Mouse (Mus musculus) thymus, postnatal 36 days (tissue): ENCODE data around the gene Acot11.
"Not testable (repeated sequence)": the region's sequence is repeated elsewhere in the genome, so short reads cannot be mapped to it uniquely, and the experiment has no call there.

ENCODE experiments used
- DNase-seq, 2 experiments: peaks; one replicate each; pipeline ENCODE4 v3.0.0; 2022; ENCODE audit warnings: mixed read lengths in 2 of 2

Acot11 gene

DNA sequence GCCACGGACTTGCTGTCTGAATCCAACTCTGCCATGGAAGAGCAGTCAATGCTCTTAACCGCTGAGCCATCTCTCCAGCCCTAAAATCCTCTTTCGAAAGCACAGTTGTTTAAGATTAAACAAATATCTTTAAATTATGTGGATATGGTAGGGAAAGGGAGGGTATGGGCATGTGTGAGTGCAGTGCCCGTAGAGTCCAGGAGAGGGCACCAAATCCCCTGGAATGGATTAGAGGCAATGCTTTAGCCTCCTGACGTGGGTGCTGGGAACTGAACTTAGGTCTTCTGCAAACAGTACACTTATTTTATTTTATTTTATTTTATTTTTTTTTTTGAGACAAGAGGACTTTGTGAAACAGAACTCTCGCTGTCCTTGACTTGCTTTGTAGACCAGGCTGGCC, 5.2 kb upstream of the Acot11 start:
- peak; percentile 41 to 44 for DNase-seq

DNA sequence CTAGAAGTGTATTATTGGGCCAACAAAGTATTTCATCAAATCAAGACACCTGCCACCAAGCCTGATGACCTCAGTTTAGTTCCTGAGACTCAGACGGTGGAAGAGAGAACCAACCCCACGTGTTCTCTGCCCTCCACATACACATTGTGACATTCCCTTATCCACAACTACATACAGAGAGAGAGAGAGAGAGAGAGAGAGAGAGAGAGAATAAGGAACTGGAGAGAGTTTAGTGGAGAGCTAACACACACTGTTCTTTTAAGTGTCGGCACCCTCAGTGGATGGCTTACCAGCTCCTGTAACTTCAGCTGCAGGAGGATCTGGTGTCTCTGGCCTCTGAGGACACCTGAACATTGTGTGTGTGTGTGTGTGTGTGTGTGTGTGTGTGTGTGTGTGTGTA, 2.5 kb upstream of the Acot11 start:
- no peak for DNase-seq

DNA sequence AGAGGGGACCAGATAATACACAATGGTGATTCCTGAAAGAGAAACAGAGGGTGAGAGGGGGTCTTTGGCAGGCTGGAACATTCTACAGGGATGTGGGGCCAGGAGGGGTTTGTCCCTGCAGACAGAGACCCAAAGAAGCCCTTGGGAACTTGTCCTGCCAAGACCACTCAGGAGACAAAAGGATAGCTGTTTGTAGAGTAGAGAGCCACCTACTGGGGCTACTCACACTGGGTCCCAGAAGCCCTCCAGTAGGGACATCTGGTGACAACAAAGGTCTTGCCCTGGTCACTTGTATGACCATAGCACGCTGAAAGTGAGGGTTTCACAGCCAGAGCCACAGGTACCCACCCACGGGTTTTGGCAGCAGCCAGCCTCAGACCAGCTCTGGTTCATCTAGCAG, 1.1 kb upstream of the Acot11 start:
- DNase-seq, result no peak

DNA sequence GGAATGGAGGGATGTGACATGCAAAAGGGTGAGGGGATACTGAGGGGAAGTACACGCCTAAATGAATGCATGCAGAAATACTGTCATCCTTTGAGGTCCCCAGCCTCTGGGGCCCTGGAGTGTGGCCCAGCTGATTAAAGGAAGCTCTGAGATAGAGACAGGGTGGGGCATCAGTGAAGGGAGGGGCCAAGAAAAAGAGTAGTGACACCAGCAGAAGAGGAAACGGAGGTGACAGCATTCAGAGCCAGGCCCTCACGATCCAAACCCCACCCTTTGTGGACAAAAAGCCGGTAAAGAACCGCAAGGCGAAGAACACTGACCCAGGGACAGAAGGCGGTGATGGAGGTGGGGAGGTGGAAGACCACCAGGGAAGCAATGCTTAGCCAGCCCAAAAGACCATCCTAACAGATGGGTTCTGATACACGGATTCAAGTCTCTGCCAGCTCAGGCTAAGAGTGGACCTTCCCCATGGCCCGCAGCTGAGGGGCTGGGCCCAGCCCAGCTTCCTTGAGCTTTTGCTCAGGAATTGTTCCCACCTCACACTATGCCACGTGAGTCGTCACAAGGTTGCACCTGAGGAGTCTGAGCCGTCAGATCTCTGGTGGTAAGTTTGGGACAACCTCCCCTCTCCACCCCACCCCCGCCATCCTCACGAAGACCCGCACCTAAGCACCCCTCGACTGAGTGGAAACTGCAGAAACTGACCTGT, 443 bp downstream of the Acot11 start:
- peak; percentile 23 to 39 for DNase-seq

DNA sequence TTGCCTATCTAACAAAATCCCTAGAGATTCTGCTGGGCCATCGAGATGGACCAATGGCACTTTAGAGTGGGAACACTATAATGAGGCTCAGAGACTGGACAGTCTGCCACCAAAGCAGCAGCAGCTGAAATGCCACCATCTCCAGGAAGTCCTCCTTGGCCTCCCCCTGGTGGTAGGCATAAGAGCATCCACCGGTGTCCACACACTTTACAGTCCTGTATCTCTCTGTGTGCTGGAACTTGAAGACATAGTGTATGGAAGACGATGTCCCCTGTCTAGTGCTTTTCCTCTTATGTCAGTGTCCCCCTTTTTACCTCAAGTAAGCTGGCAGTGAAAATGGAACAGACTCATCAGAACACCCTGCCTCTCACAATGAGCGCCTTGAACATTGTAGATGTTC, 1.0 kb downstream of the Acot11 start:
- peak in 1 of 2 experiments; percentile 21 for DNase-seq

DNA sequence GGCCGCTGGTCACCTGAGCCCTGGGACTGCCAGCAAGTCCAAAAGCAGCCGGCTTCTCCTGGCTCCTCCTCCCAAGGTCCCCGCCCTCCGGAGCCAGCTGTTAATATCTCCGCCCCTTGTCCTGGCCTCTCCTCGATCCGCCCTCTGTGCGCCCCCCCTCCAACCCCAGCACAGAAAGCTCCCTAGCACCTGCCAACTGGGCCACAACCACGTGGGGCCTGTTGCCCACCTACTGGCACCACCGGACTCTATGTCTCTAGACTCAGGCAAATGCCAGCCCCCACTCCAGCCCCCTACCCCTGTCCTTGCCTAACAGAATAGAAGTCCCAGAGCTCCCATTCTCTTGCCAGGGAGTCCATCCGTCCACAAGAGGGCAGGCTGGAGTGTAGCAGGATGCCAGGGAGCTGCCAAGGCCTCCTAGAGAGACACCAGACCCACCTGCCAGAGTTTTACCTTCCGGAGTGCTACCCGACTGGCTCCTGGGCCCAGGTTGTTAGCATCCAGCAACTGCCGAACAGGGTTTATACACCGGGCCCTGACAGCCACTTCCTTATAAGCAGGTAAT, 4.9 kb downstream of the Acot11 start:
- peak; percentile 63 to 65 for DNase-seq

DNA sequence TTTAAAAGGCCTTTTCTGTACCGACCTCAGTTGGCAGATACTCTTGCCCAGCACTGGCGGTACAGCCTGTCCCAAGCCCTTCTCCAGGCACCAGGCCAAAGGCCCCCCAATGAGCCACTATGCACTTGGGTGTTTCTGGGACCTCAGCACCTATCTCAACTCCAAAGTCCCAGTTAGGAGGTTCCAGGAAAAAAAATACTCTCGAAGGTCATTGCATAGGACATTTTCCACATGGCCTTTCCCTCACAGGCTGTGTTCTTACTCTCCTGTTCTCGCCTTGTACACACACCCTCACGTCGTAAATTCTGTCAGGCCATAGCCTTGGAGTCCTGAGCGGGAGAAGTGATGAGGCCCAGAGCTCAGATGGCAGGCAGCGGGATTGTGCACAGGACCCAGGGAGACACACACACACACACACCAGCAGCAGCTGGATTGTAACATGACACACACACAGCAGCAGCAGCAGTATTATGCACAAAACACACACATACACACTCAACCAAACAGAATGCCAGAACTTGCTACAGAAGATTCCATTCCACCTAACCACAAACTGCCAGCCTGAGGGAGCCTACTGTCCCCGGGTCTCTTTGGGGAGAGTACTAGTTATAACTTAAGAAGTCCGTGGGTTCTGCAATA, 5.8 kb downstream of the Acot11 start:
- DNase-seq, result no peak

DNA sequence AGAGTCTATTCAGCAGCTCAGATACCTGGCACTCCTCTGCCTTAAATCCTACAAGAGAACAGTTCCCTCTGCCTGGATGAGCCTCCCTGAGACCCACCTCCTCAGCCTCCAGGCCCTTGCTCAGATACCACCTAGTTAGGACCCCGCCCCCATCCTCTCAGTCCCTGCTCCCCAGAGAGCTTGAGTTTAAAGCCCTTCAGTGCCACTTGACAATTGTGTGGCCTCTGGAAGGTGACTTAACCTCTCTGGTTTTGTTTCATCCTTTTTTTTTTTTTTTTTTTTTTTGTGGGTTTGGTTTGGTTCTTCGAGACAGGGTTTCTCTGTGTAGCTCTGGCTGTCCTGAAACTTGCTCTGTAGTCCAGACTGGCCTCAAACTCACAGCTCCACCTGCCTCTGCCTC, 9.5 kb downstream of the Acot11 start:
- no peak for DNase-seq

DNA sequence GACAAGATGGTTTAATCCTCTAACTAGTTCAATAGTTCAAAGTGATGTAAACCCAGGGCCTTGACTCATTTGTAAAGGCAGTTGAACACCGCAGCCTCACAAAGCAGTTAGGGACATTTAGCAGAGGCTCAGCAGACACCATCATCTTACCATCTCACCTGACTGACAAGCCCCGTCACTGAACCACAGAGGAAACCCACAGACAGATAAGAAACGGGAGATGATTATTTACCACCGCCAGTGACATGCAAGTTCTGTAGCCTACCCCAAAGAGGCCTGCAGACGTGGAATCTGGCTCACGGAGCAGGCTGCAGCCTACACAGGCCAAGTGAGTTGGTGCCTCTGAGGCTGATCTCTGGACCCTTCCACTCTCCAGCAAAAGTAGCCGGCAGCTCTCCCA, 10.6 kb downstream of the Acot11 start:
- peak; percentile 26 to 33 for DNase-seq

DNA sequence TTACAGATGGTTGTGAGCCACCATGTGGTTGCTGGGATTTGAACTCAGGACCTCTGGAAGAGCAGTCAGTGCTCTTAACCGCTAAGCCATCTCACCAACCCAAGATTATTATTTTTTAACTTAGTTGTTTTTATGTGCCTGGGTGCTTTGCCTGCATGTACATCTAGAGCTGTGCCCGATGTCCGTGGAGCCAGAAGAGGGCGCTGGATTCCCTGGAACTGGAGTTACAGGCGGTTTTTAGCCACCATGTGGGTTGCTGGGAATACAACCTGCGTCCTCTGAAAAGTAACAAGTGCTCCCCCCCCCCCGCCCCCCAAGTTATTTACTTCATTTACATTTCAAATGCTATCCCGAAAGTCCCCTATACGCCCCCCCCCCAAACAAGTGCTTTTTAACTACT, 11.0 kb downstream of the Acot11 start:
- DNase-seq, result not testable (repeated sequence)

DNA sequence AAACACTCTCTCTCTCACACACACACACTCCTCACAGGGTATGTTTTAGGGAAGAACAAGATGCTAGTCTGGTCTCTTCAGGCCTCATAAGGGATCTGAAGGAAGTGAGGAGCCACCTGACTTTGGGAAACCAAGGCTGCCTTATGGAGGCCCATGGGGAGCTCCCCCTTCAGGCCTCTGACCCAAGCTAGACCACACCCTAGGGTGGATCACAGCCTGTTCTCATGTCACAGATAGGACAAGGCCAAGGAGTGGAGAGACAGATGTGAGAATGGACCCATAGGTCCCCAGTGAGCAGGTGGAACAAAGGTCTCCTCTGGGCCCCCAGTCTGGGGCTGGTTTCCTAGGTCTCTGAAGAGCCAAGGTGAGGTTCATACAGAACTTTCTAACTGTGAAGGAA, 12.5 kb downstream of the Acot11 start:
- no peak for DNase-seq

DNA sequence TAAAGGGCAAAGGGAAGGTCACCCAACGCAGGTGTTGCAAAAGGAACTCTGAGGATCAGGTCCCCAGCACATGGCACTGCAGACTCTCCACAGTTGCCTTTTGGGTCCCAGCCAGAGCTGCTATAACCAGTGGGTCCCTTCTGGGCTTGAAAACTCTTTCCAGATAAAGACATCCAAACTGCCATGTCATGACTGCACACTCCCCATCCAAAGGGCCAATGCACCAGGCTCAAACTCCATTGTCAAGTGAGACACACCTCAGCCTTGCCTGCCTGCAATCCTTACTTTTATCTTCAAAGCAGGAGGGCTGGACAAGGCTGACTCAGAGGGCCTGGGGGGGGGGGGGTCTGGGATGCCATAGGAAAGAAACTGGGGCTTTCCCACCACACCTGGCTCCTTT, 13.9 kb downstream of the Acot11 start:
- DNase-seq, result no peak

DNA sequence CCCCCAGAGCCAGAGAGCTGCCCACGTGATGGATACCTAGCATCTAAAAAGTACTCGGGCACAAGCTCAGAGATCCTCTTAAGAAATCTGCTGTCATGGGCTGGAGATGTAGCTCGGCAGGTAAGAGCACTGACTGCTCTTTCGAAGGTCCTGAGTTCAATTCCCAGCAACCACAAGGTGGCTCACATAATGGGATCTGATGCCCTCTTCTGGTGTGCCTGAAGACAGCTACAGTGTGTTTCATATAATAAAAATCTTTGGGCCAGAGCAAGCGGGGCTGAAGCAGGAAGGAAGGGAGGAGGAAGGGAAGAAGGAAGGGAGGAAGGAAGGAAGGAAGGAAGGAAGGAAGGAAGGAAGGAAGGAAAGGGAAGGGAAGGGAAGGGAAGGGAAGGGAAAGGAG, 14.6 kb downstream of the Acot11 start:
- not testable (repeated sequence) for DNase-seq

DNA sequence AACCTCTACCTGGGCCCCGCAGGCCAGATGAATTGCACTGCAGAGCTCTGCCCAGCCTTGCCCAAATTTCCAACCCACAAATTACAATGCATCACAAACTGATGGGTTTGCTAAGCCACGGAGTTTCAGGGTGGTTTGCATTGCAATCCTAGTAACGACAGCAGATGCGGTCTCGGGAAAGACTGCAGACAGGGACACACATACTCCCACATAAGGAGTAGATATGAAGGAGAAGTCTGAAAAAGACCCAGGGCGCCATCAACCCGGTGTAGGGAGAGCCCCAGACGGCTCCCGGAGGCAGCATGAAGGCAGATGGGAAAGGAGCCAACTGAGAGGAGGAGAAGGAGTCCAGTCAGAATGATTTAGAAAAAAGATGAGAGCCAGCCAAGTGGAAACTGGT, 15.1 kb downstream of the Acot11 start:
- DNase-seq, result no peak

DNA sequence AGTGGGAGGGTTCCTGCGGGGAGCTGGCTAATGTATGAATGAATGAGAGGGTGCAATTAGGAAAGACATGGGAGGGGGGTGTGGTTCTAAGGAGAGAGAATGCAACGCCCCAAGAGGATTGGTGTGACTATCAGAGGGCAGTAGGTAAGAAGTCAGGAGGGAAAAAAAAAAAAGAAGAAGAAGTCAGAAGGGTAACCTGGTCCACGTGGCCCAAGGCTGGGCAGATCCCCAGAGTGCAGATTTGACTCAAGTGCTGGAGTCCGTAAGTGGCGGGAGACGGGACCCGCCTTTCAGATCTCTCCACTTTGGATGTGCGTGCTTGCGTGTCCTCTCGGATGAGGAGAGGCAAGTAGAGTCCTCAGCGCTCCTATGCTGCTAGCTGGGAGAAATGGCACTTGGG, 16.2 kb downstream of the Acot11 start:
- DNase-seq, result no peak

DNA sequence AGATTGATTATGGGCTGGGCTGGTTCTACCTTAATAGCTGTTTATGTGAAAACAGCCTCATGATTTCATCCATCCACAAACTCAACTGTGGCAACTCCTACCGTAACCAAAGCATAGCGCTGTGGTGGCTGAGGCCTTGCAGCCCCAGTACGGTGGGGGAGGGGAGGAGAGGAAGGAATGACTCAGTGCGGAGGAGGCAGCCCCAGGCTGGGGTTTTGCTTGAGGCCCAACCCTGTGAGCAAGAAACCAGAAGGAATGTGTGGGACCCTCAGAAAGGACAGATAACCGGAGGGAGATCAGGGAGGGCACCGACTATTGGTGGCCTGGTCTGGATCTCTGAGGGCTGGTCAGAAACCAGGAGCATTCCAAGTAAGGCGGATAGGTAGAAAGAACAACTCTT, 17.0 kb downstream of the Acot11 start:
- peak; percentile 37 to 56 for DNase-seq

DNA sequence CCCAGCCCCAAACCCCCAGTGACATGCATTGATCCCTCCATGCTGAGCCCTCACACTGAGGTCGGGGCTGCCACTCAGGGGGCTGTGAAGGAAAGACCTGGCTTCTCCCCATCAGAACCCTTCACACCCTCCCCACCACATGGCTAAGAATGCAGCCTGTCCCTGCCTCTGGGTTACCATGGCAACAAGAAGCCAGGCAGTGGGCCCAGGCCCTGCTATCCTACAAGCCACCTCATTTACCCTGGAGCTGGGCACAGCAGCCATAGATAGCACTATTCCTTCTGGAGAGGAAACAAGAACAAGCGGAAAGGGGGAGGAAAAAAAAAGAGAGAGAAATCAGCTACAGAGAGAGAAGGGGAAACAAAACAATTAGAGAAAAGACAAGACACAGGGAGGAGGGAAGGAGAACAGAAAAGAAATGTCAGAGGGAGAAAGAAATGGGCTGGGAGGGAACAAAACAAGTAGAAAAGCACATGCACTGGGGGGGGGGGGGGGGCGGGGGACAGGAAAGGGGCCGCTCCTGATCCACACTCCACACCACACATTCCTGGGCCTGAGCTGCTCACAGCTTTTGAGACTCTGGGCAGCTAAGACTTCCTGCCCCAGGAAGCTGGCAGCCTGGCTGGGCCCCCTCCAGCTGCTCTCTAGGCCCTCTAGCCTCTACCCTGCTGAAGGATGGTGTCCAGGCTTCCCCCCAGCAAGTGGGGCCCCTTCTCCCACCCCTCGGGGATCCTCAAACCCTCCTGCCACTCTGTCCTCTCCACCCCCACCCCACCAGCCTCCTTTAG, 18.9 kb downstream of the Acot11 start:
- no peak for DNase-seq

DNA sequence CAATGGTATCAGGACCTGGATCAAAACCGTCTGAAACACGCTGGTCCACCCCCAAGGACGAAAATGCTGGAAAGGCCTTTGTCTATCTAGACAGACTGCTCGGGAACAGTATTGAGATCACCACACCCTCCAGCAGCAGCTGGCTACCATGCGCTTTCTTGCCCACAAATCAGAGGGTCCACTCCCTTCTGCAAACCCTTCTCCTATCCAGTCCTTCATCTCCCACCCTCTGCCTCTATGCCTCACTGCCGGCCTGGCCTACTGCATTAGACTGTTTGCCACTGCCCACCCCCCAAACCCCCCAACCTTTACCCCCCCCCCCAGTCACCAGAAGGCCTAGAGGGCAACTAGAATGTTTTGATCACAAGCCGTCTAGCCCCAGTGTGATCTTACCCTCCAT, 19.5 kb downstream of the Acot11 start:
- no peak for DNase-seq

DNA sequence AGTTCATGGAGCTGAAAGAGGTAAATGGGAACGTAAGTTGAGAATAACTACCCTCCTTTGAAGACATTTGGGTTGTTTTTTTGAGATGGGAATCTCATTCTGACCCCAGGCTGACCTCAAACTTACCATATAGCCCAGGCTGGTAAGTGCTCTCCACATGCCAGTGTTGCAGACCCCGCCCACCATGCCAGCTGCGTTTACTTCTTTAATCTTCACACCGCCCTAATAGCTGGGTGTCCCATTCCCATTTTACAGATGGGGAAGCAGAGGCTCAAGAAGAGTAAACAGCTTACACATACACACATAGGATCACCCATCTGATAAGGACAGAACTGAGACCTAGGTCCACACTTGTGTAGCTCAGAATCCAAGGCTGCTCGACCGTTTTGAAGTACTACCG, 20.0 kb downstream of the Acot11 start:
- no peak for DNase-seq

DNA sequence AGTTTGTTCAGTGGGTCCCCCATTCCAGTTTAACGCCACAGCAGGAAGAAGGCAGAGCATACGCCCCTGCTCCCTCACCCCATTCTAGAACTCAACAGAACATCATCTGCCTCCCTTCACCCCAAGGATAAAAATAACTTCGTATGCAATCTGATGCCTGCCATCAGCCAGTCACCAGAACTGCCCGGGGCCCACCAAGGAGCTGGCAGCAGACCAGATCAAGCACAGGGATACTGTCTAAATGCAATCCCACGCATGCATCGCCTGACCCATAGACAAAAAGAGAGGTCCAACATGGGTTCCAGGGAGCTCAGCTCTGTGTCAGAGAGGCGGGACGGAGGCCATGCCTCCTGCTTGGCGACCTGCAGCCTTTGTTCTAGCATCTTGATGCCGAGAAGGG, 21.7 kb downstream of the Acot11 start:
- no peak for DNase-seq

DNA sequence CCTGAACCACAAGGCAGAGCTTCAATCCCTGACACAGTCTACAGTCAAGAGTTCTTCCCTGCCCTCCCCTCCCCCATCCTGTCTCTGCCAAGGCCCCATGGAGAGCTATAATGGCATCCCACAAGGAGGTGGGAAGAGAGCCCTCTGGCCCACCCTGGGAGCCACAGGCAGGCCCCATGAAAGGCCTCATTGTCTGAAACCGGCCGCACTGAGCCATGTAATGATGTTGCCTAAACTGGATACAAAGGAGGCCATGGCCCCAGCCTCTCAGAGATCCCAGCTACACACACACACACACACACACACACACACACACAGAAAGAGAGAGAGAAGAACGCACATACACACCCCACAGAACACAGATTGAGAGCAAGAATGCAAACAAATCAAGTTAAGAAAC, 24.8 kb downstream of the Acot11 start:
- DNase-seq, result no peak

DNA sequence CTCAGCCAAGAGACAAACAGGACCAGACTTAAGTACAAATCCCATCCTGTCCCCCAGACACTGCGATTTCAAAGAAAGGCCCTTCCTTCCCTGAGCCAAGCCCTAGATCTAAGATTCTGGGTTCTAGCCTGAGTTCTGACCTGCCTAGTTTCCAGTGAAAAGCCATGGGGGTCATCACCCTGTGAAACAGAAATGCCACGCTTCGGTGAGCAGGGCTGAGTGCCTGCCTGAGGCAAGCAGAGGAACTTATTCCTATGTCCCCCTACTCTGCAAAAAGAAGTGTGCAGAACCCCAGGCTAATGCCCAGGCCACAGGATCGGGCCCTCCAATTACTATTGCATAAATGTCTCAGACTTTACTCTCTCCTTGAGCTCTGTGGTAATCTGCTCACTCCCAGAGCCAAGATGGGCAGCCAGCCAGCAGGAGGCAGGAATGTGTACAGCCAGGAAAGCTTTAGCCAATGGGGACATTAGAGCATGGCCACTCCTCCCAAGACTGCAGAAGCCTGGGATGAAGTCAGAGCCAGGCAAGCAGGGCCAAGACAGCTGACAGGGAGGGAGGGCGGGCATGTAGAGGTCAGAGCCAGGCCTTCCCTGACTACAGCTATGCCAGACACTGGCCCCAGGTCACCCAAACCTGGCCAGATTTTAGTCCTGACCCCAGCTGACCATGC, 26.5 kb downstream of the Acot11 start:
- DNase-seq, result no peak

DNA sequence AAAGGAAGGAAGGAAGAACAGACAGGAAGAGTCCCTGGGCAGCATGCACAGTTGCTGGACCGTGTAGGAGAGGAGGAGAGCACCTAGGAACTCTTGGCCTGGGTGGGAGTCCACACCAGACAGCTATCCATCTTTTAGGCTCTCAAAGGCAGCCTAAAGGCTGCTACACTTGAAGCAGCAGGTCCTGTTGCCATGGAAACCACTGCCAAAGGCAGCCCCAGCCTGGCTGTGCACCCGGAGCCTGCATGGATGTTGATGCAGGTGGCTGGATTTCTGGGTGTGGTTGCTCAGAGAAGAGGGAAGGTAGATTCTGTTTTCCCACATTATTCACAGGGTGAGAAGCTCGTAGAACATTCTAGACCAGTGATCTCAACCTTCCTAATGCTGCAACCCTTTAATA, 27.8 kb downstream of the Acot11 start:
- DNase-seq, result no peak
